Mouse (Mus musculus) mouse trophoblast stem cell (cell line): ENCODE results near the gene Rsl24d1.
"Not testable (repeated sequence)": the region's sequence is repeated elsewhere in the genome, so short reads cannot be mapped to it uniquely, and the experiment has no call there.

Experiments used
- in situ Hi-C, 2 experiments: fragments of 300-500 bp; cut with MseI, MboI; formaldehyde crosslinking; loops; 2 replicates in 1 of 2; 3 replicates in 1 of 2; pipeline ENCODE4 v1.15.1; 2025

The Rsl24d1 gene

GRCm38 (mm10) chr9:73112919-73113906 lies at the start of gene Rsl24d1:
Gene Rsl24d1 (plus strand): TSS chr9:73113426.
- in situ Hi-C loops: no loop called here

GRCm38 (mm10) chr9:73063621-73064290 lies 49.5 kb upstream of the Rsl24d1 start:
- in situ Hi-C loops: no loop called here

- in situ Hi-C loops: no loop called here
Observed at GRCm38 (mm10) chr9:73067086-73067485, 46.1 kb upstream of the Rsl24d1 start.

- in situ Hi-C loops: no loop called here
Observed at GRCm38 (mm10) chr9:73068230-73068679, 45.0 kb upstream of the Rsl24d1 start.

- in situ Hi-C loops: no loop called here
Observed at GRCm38 (mm10) chr9:73068688-73069087, 44.5 kb upstream of the Rsl24d1 start.

GRCm38 (mm10) chr9:73070971-73071659 lies 42.1 kb upstream of the Rsl24d1 start:
- in situ Hi-C loops: no loop called here

GRCm38 (mm10) chr9:73072426-73072825 lies 40.8 kb upstream of the Rsl24d1 start:
- in situ Hi-C loops: no loop called here

GRCm38 (mm10) chr9:73073169-73073568 lies 40.1 kb upstream of the Rsl24d1 start:
- in situ Hi-C loops: no loop called here

- in situ Hi-C loops: not testable (repeated sequence)
Observed at GRCm38 (mm10) chr9:73079349-73079748, 33.9 kb upstream of the Rsl24d1 start.

- in situ Hi-C loops: no loop called here
Observed at GRCm38 (mm10) chr9:73079801-73080325, 33.4 kb upstream of the Rsl24d1 start.

GRCm38 (mm10) chr9:73082291-73083000 lies 30.8 kb upstream of the Rsl24d1 start:
- in situ Hi-C loops: no loop called here

- in situ Hi-C loops: no loop called here
Observed at GRCm38 (mm10) chr9:73083956-73084355, 29.3 kb upstream of the Rsl24d1 start.

- in situ Hi-C loops: loop anchor here in 1 of 2 experiments (5.0 kb wide), 1 partner anchor 39 kb away; no protein-coding TSS in a partner anchor
Observed at GRCm38 (mm10) chr9:73085845-73086244, 27.4 kb upstream of the Rsl24d1 start.

- in situ Hi-C loops: loop anchor here in 1 of 2 experiments (5.0 kb wide), 1 partner anchor 40 kb away; no protein-coding TSS in a partner anchor
Observed at GRCm38 (mm10) chr9:73087121-73087520, 26.1 kb upstream of the Rsl24d1 start.

- in situ Hi-C loops: loop anchor here in 1 of 2 experiments (5.0 kb wide), 1 partner anchor 40 kb away; no protein-coding TSS in a partner anchor
Observed at GRCm38 (mm10) chr9:73087581-73087980, 25.6 kb upstream of the Rsl24d1 start.

- in situ Hi-C loops: loop anchor here in 1 of 2 experiments (5.0 kb wide), 1 partner anchor 42 kb away; no protein-coding TSS in a partner anchor
Observed at GRCm38 (mm10) chr9:73089222-73089920, 23.9 kb upstream of the Rsl24d1 start.

- in situ Hi-C loops: loop anchor here in 1 of 2 experiments (5.0 to 10.0 kb wide), 2 partner anchors 48 to 125 kb away; partner anchors contain the start of genes Pigb and Rab27a
Observed at GRCm38 (mm10) chr9:73090121-73090520, 23.1 kb upstream of the Rsl24d1 start.

GRCm38 (mm10) chr9:73091747-73092146 lies 21.5 kb upstream of the Rsl24d1 start:
- in situ Hi-C loops: loop anchor here in 1 of 2 experiments (5.0 to 10.0 kb wide), 2 partner anchors 49 to 127 kb away; partner anchors contain the start of genes Pigb and Rab27a

- in situ Hi-C loops: loop anchor here in 1 of 2 experiments (5.0 to 10.0 kb wide), 2 partner anchors 52 to 130 kb away; partner anchors contain the start of genes Pigb and Rab27a
Observed at GRCm38 (mm10) chr9:73094580-73094979, 18.6 kb upstream of the Rsl24d1 start.
